Mouse (Mus musculus): ENCODE data around the gene Zfp449. TPM values are rescaled to one million over a fixed set of nuclear protein-coding genes. Genes with fewer than 3 reads are reported as not detected.

Zfp449 gene
- 1 to 10 TPM; 3.9 to 5.1 (median 4.2) TPM for total RNA-seq (2022)

- DNase-seq (ENCODE audit: low spot score in 2 of 2), result peak; percentile 58 to 77
Measured at GRCm38 (mm10) chrX:56346176-56346931, at the start of gene Zfp449. Gene Zfp449, plus strand, starts transcription at chrX:56346400.

- no peak for DNase-seq (ENCODE audit: low spot score in 2 of 2)
Measured at GRCm38 (mm10) chrX:56307597-56307996, 38.6 kb upstream of the Zfp449 start.

GRCm38 (mm10) chrX:56312813-56313212, 33.4 kb upstream of the Zfp449 start:
- DNase-seq (ENCODE audit: low spot score in 2 of 2), result no peak

GRCm38 (mm10) chrX:56322096-56322495, 24.1 kb upstream of the Zfp449 start:
- no peak for DNase-seq (ENCODE audit: low spot score in 2 of 2)

- no peak for DNase-seq (ENCODE audit: low spot score in 2 of 2)
Measured at GRCm38 (mm10) chrX:56322731-56323130, 23.5 kb upstream of the Zfp449 start.

GRCm38 (mm10) chrX:56332046-56332445, 14.2 kb upstream of the Zfp449 start:
- no peak for DNase-seq (ENCODE audit: low spot score in 2 of 2)

- no peak for DNase-seq (ENCODE audit: low spot score in 2 of 2)
Measured at GRCm38 (mm10) chrX:56340305-56340704, 5.9 kb upstream of the Zfp449 start.

- no peak for DNase-seq (ENCODE audit: low spot score in 2 of 2)
Measured at GRCm38 (mm10) chrX:56342921-56343320, 3.3 kb upstream of the Zfp449 start.

- DNase-seq (ENCODE audit: low spot score in 2 of 2), result no peak
Measured at GRCm38 (mm10) chrX:56346932-56347253, 693 bp downstream of the Zfp449 start.

- peak; percentile 21 to 36 for DNase-seq (ENCODE audit: low spot score in 2 of 2)
Measured at GRCm38 (mm10) chrX:56374431-56375128, 28.4 kb downstream of the Zfp449 start, which contains the start of gene Smim10l2a. Gene Smim10l2a, plus strand, starts transcription at chrX:56374586.

- DNase-seq (ENCODE audit: low spot score in 2 of 2), result no peak
Measured at GRCm38 (mm10) chrX:56380852-56381251, 34.7 kb downstream of the Zfp449 start.

GRCm38 (mm10) chrX:56384142-56384541, 37.9 kb downstream of the Zfp449 start:
- no peak for DNase-seq (ENCODE audit: low spot score in 2 of 2)

- DNase-seq (ENCODE audit: low spot score in 2 of 2), result no peak
Measured at GRCm38 (mm10) chrX:56404646-56405045, 58.4 kb downstream of the Zfp449 start.

- no peak for DNase-seq (ENCODE audit: low spot score in 2 of 2)
Measured at GRCm38 (mm10) chrX:56405482-56405881, 59.3 kb downstream of the Zfp449 start.

GRCm38 (mm10) chrX:56406128-56406527, 59.9 kb downstream of the Zfp449 start:
- no peak for DNase-seq (ENCODE audit: low spot score in 2 of 2)

Other genes starting within 250 kb of the Zfp449 start
- 1 to 10 TPM in 1 of 4 experiments, under 1 TPM in 1, not detected in 2; 0.40 to 1.1 TPM for gene 3830403N18Rik, start 209.8 kb upstream of the Zfp449 start, total RNA-seq (2022)
- not detected for gene Gm773, start 133.5 kb upstream of the Zfp449 start, total RNA-seq (2022)
- 10 to 100 TPM; 17.2 to 22.5 (median 20.0) TPM for gene Smim10l2a, start 28.2 kb downstream of the Zfp449 start, total RNA-seq (2022)
- not detected for gene Gm2174, start 101.6 kb downstream of the Zfp449 start, total RNA-seq (2022)
- 10 to 100 TPM; 28.6 to 39.6 (median 34.6) TPM for gene Ints6l, start 108.5 kb downstream of the Zfp449 start, total RNA-seq (2022)
- not detected for gene Gm10477, start 178.3 kb downstream of the Zfp449 start, total RNA-seq (2022)
- not detected for gene Gm648, start 203.2 kb downstream of the Zfp449 start, total RNA-seq (2022)

All from left cerebral cortex, adult 8-10 months (tissue).